Mouse (Mus musculus): ENCODE data around the gene Slc31a2.

Gene Slc31a2

DNA sequence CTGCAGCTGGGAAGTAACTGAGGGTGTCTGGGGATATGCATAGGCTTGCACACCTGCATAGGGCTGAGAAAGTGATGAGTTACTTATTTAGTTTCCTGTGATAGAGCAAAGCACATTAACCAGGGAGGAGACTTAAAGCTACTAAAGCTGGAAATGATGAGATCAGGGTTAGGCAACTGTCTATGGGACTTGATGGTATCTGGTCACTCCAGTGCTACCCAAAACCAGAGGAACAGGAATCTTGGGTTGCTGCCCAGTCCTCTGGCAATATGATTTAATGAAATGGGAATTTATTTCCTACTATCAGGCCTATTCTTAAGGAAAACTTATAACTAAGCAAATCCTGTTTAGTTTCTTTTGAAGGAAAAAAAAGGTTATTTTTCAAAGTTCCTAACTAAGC lies 63.7 kb downstream of the Slc31a2 start:
- no peak for DNase-seq

DNA sequence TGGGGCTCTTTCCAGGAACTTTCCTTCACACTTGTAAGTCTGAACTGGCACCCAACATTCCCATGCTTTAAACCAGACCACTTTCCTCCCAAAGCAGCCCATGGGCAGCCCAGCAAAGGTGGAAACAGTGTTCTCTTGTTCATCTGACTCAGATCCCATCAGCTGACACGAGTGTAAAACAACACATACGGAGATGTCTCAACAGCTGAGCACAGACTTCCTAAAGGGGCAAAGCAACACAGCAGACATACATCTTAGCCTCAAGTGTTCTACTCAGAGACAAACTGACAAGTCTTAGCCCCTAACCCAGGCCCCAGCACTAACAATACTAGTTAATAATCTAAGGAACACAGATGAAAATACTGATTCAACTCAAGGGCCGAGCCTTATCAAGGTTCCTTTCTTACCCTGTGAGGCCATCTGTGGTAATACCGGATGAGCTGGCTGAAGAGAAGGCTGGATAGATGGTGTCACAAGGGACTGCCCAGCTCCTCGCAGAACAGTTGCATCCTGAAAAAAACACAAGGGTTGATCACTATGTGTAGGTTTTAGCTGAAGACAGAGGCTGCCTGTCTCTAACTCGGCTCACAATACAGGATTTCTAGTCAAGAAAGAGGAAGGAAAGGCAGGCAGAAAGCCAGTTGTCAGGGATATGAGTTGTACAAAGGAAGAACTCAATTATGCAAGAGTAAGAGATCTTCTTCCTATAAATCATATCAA lies 66.7 kb downstream of the Slc31a2 start:
- no peak for DNase-seq

DNA sequence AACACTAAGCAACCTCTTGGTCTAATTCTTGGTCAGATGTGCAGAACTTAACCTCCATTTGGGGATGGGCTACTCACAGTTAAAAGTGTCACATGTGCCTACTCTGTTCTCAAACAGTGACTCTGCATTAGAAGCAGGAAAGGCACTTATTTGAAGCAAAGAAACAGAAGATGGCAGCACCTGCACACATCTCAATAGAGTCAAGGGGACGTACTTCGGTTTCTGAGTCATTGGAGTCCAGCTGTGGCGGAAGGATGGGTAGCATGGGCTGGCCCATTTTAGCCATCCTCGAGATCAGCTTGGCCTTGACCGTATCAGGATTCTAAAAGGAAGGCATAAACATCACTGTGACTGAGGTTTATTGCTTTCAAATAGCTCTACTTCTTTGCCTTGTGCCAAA lies 69.6 kb downstream of the Slc31a2 start:
- peak; percentile 12 for DNase-seq

DNA sequence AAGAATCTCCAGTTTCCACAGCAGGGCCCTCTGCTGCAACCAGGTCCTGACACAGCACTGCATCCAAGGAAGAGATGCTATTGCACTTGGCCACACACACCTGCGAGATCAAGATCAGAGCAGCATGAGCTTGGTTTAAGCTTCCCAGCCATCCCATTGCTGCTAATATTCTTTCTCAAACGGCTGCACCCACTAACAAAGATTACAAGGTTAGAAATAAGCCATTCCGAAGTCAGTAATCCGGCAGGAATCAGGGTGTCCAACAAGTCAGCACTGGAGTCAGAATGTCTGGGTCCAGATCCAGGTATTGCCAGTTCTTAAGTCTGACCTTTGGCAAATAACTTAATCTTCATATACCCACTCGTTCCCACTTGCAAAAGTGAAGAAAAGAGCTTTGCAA lies 76.2 kb downstream of the Slc31a2 start:
- DNase-seq = no peak

DNA sequence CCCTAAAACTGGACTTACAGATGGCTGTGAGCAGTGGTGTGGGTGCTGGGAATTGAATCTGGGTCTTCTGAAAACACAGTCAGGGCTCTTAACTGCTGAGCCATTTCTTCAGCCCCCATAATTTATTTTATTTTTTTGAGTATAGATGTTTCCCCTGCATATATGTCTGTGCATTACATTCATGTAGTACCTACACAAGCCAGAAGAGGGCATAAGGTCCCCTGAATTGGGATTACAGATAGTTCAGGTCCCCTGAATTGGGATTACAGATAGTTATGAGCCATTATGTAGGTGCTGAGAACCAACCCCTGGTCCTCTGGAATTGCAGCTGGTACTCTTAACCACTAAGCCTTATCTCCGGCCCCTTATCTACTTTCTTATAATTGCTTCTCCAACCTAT lies 81.6 kb downstream of the Slc31a2 start:
- DNase-seq = no peak

DNA sequence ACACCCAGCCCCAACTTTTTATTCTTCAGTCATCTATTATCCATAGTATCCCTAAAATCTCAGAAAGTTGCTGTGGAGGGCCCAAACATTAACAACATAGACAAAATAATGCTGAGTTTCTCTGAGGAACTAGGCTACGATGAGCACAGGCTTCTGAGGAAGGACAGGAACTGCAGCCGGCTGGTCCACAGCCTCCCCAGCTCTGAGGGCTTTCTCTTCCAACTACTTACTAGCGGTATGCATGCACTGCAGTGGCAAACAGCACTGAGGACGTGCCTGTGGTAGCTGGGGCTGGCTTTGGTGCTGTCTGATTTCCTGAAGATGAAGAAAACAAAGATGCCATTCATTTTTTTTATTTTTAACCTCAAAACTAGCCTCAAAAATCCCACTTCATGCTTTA lies 83.5 kb downstream of the Slc31a2 start:
- no peak for DNase-seq

DNA sequence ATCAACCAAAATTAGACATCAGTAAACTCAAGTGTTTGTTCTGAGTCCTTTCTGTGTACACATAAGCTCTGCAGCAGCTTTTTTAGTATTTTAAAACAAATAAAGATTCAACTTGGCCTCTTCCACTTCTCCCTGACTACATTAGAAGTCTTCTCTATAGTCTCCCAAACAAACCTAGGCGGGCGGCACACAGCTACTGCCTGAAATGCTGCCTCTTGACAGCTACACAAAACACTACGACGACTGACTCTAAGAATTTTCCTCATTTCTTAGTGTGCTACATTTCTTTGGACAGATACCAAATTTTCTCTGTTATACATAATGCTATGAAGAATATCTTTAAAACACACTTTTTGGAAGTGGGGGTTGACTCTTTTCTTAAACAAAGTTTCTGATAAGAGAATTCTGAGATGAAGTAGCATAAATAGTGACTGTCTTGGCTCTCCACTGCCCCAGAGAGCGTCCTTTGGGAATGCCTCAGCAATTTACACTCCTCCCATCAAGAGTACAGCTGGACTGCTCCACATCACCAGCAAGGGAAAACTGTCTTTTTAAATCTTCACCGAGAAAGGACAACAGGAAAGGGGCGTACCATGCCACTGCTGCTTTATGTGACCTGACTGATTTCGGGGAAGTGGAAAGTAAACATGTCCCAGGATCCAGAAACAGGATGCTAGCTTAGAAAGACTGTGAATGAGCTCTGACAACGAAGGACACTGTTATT lies 85.4 kb downstream of the Slc31a2 start:
- DNase-seq = peak; percentile 43
